Mouse (Mus musculus) frontal cortex, postnatal 10 days (tissue): ENCODE measurements at regions not wholly inside any gene's neighbourhood (a gene's known extent, or its start where the extent isn't known, plus 50 kb on each side); places are given as distances from the start of the nearest gene placed in this dataset.

ENCODE experiments used
- DNase-seq, 2 experiments: peaks; one replicate each; pipeline ENCODE4 v3.0.0; 2022; ENCODE audit warnings: low spot score in 2 of 2, mixed read lengths in 1 of 2

DNA sequence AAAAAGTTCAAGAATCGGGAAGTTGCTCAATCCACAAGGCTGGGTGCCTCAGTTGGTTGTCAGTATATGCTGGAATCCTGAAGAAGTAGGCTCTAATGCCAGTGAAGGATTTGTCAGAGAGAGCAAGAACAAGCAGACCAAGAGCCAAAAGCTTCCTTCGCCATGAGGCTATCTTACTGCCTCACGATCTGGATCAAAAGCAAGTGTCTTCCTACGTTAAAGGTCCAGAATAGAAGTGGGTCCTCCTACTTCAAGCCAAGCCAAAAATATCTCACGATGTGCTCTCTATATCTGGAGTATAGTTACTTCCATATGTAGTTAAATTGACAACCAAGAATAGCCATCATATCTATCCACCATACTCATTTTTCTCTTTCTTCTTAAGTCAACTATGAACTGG lies 102.5 kb upstream of the 4930578C19Rik start:
- no peak for DNase-seq

DNA sequence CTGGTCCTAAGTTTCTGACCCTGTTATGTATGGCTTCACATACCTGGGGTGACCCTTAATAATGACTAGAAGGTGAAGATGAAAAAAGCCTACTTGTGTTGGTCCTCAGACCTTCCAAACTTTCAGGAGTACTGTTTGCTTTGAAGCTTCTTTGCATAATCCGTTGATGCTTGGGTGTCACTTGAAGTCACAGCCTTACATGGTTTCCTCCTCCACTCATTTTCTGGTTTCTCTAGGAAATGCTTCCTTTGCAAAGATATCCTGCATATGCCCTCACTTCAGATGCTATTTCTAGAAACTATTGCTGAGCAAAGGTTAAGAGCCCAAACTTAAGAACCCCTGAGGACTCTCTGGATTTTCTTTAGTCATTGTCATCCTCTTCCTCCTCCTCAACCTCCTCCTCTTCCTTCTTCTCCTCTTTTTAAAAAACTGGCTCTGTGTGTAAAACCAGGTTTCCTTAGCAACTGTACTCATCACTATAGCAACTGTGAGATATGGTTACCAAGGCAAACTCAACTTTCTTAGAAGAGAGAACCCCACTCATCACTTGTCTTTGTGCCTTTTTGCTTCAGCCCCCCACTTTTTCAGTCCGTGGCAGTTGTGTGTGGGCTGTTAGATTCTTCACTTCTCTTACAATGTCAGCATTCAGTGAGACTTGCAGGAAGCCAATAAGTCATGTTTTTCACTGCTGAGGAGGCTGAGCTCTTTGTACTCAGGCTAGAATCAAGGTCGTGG lies 59.2 kb upstream of the 4930578C19Rik start:
- DNase-seq, result peak; percentile 16 to 43
